Mouse (Mus musculus): ENCODE data around the gene Dtx4. TPM values are rescaled to one million over a fixed set of nuclear protein-coding genes. Genes with fewer than 3 reads are reported as not detected.
"Not testable (repeated sequence)": the region's sequence is repeated elsewhere in the genome, so short reads cannot be mapped to it uniquely, and the experiment has no call there.

The Dtx4 gene
- 1.8 and 2.3 TPM in 2 replicates for polyA plus RNA-seq (2016; fragmentation: Nextera tagmentation; extraction: Ambion mirVana)

DNA sequence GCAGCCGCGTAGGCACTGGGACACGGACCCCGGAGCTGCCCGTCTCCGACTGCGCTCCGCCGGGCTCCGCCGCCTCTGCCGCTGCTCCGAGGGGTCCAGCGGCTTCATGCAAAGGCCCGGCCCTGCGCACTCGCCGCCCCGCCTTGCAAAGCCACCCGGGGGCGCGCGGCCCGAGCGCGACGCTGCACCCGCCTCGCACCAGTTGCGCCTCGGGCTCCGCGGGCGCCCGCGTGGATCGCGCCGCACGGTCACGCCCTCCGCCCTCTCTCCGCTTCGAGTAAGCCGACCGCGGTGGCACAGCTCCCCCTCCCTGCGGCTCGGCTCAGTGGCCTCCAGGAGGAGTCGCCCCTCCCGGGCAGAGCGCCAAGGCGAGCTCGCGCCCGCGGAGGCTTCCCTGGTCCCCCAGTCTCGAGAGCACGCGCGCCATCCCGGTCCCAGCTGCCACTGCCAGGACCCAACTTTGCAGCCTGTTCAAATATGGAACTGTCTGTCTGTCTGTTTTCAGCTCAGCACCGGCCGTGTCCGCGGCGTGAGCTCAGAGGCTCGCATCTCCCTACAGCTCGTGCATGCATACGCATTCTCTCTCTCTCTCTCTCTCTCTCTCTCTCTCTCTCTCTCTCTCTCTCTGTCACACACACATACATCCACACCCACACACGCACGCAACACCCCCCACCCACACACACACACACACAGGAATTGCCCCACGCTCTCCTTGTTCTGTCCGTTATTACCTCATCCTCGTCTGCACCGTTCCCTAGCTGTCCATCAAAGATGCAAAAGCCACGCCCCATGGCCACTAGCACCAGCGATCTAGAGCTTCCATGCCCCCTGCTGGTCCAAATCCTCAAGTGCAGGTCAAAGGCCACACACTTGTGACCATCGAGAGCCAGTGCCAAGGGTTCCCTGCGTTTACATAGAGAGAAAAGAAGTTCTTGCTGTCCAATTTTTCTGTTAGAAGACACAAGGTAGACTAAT, at the start of gene Dtx4:
Gene Dtx4, minus strand, starts transcription at position 85 of the 978 bp plus-strand sequence.
- peak; percentile 90 for DNase-seq (ENCODE audit: low spot score)
- Histone ChIP-seq H3K27ac (peak within 1 kb of the TSS; percentile 82), H3K27me3 (ENCODE audit: low read depth, poor library complexity, severe bottlenecking) (peaks cover 22% of the 10 kb centered on the region), H3K4me1 (peaks cover 12% of the 10 kb centered on the region), H3K9me3 (replicated peaks) (no peaks in the 10 kb centered on the region), H3K36me3 (no peaks in the 10 kb centered on the region), H3K4me3 (peak within 1 kb of the TSS; percentile 70)
- under 1% methylated on average over 77 of the region's 80 CpGs for WGBS

DNA sequence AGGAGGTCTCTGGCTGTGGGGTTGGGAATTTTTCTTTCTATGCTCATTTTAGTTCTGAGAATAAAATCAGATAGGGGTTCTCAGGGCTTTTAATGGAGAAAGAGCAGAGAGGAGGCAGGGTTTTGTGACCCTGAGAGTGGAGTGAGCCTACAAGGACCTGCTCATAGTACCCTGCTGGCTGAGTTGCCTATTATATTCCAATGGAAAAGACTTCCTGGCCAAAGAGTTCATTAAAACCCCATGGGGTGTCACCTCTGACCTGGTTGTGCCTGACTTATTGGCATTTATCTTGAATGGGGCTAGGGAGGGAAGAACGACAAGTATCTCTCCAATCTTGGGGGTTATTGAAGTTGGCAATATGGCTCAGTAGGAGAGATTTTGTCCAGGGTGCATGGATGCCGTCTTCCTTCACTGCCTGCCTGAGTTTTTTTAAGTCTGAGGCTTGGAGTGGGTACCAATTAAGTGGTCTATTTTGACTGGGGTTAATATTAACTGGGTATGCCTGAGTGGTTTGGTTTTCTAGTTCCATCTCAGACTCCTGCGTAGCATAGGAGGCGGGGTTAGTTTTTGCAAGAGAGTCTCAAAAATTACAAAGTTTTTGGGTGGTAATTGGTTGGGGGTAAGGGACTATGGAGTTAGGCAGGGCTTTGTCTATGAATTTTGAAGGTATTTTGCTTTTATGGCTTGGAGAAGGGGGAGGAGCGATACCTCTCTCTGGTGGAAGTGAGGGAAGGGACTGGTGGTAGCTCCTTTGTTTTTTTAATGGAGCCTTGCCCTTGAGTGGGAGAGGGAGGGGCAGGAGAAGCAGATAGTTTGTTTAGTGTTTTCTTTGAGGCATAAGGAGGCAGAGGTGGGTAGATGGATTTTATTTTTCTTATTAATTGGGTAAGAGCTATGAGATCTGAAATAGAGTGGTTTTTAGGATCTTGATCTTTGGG, 49.0 kb upstream of the Dtx4 start:
- no peaks in the 10 kb centered on the region for H3K9me3 ChIP-seq (replicated peaks)
- no peak for DNase-seq (ENCODE audit: low spot score)
- 85% methylated on average over 5 of the region's 5 CpGs for WGBS
- no peaks in the 10 kb centered on the region for H3K36me3 ChIP-seq
- H3K27ac ChIP-seq = no peak overlapping the region
- no peaks in the 10 kb centered on the region for H3K4me1 ChIP-seq
- H3K27me3 ChIP-seq (ENCODE audit: low read depth, poor library complexity, severe bottlenecking) = no peaks in the 10 kb centered on the region
- no peak overlapping the region for H3K4me3 ChIP-seq

DNA sequence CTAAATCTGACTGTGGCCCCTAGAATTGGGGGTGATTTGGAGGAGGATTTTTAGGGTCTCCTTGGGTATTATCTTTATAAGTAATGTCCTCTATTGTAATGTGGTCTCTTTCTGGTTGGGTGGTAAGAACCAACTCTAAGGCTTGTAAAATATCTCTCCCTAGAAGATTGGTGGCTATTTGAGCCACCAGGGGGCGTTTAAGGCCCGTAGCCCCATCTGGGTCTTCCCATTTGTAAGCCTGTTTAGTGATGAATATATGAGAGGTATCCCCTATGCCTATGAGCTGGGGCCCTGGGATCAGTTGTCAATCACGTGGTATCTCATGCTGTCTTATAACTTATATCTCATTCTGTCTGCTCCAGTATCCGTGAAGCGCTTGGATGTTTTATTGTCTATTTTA, 47.9 kb upstream of the Dtx4 start:
- no peak overlapping the region for H3K27ac ChIP-seq
- H3K4me3 ChIP-seq = no peak overlapping the region
- WGBS = 82% methylated on average over 5 of the region's 5 CpGs
- no peaks in the 10 kb centered on the region for H3K4me1 ChIP-seq
- no peaks in the 10 kb centered on the region for H3K36me3 ChIP-seq
- no peak for DNase-seq (ENCODE audit: low spot score)
- H3K9me3 ChIP-seq (replicated peaks) = no peaks in the 10 kb centered on the region
- H3K27me3 ChIP-seq (ENCODE audit: low read depth, poor library complexity, severe bottlenecking) = no peaks in the 10 kb centered on the region

DNA sequence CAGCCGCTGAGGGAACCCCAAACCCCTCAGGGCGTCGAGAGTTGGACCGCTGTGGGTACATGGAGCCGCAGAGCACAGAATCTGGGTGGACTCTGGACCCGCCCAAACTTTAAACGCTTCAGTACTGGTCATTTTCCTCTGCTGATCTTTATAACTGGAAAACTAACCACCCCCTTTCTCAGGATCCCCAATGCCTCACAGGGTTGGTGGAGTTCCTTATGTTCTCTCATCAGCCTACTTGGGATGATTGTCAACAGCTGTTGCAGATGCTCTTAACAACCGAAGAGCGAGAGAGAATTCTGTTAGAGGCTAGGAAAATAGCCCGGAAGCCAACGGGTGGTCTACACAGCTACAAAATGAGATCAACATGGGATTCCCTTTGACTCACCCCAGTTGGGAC, 44.2 kb upstream of the Dtx4 start, which contains the start of gene Fam111a:
Gene Fam111a, plus strand, starts transcription at position 301 of the 400 bp plus-strand sequence.
- not testable (repeated sequence) for H3K27ac ChIP-seq; H3K4me3 ChIP-seq; H3K9me3 ChIP-seq (replicated peaks); H3K4me1 ChIP-seq; H3K27me3 ChIP-seq (ENCODE audit: low read depth, poor library complexity, severe bottlenecking); DNase-seq (ENCODE audit: low spot score); H3K36me3 ChIP-seq
- 93% methylated on average over 11 of the region's 11 CpGs for WGBS

DNA sequence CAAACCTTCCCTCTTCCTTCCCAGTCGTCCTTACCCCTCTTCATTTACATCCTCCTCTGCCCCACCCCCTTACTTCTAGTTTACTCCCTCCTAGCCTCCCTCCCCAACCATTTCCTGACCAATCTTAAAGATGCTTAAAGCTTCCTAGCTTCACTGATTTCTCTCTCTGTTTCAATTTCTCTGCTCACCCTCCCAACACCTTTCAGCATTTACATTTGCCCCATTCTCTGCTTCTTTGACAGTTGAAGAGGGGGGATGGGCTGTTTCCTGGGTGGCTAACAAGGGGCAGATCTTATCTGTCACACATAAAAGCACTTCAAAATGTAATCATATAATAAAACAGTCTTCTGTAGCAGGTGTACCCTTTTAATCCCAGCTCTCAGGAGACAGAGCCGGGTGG, 40.4 kb upstream of the Dtx4 start:
- H3K9me3 ChIP-seq (replicated peaks) = no peaks in the 10 kb centered on the region
- no peak overlapping the region for H3K4me3 ChIP-seq
- no peaks in the 10 kb centered on the region for H3K36me3 ChIP-seq
- H3K4me1 ChIP-seq = no peaks in the 10 kb centered on the region
- no peak overlapping the region for H3K27ac ChIP-seq
- no peaks in the 10 kb centered on the region for H3K27me3 ChIP-seq (ENCODE audit: low read depth, poor library complexity, severe bottlenecking)
- DNase-seq (ENCODE audit: low spot score) = no peak
- 26% methylated on average over 2 of the region's 2 CpGs for WGBS

DNA sequence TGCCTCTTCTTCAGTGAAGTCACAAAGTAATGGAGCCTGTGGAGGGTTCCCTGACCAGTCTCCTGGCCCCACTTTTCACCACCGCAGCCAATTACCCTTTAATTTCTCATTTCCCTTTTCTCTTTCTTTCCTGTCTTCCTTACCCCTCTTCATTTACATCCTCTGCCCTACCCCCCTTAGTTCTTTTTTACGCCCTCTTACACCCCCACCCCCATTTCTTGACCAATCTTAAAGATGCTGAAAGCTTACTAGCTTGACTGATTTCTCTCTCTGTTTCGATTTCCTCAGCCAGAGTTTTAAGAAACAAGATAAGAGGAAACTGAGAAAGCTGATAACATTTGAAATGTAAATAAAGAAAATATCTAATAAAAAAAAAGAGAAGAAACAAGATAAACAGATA, 39.5 kb upstream of the Dtx4 start:
- H3K9me3 ChIP-seq (replicated peaks) = no peaks in the 10 kb centered on the region
- H3K27me3 ChIP-seq (ENCODE audit: low read depth, poor library complexity, severe bottlenecking) = no peaks in the 10 kb centered on the region
- no peak overlapping the region for H3K4me3 ChIP-seq
- H3K36me3 ChIP-seq = no peaks in the 10 kb centered on the region
- WGBS = 67% methylated on average over 3 of the region's 3 CpGs
- H3K4me1 ChIP-seq = no peaks in the 10 kb centered on the region
- DNase-seq (ENCODE audit: low spot score) = no peak
- H3K27ac ChIP-seq = no peak overlapping the region

DNA sequence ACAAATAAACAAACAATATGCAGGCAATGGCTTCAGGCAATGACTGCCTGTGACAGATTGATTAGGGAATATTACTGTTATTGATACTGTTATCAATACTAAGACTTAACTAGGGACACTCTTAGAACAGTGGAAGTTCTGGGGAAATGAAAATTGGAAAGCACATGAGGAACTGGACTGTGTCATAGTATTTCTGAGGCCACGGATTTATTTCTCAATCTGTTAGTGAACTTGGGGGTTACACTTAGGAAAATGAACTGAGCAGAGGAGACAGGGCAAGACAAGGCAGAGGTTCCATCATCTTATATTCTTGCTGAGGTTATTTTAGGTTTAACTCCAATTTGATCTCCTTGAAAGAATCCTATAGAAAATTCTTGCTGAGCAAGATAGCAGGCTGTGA, 38.7 kb upstream of the Dtx4 start:
- no peak overlapping the region for H3K4me3 ChIP-seq
- no peaks in the 10 kb centered on the region for H3K36me3 ChIP-seq
- H3K4me1 ChIP-seq = no peaks in the 10 kb centered on the region
- 84% methylated on average over 1 of the region's 1 CpGs for WGBS
- H3K27ac ChIP-seq = no peak overlapping the region
- DNase-seq (ENCODE audit: low spot score) = no peak
- no peaks in the 10 kb centered on the region for H3K9me3 ChIP-seq (replicated peaks)
- no peaks in the 10 kb centered on the region for H3K27me3 ChIP-seq (ENCODE audit: low read depth, poor library complexity, severe bottlenecking)

DNA sequence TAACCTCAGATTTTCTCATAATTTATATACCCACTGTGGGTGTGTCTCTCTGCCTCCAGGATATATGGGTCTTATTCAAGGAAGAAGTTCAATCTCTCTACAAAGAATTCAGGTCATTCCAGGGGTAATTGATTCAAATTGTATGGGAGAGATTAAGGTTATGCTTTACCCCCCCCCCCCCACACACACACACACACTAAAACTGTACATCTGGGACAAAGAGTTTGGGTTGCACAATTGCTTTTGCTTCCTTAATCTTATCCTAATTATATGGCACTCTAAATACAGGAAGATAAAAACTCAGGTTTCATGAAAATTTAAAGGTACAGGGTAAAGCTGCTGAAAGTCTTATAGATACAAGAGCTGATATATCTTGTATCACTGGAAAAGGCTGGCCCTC, 35.9 kb upstream of the Dtx4 start:
- Histone ChIP-seq H3K4me1 (no peaks in the 10 kb centered on the region), H3K9me3 (replicated peaks) (no peaks in the 10 kb centered on the region), H3K36me3 (no peaks in the 10 kb centered on the region), H3K27me3 (ENCODE audit: low read depth, poor library complexity, severe bottlenecking) (no peaks in the 10 kb centered on the region), H3K4me3 (no peak overlapping the region), H3K27ac (no peak overlapping the region)
- DNase-seq (ENCODE audit: low spot score) = no peak

DNA sequence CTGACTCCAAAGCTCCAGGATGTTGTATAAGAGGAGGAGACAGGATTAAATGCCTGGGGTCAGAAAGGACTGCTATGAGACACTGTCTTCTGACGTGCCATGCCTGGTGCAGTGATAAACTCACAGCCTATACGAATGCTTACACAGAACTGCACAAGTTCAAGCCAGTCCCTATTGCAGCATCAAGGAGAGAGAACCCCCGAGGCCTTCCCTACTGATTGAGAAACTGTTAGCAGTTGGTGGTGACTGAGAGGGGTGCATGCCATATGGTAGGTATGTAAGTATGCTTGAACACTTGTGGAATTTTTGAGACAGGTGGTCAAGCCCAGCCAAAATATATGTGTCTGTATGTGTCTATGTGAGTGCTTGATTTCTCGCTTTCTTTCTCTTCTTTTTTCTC, 22.1 kb upstream of the Dtx4 start:
- WGBS = 41% methylated on average over 4 of the region's 4 CpGs
- no peaks in the 10 kb centered on the region for H3K36me3 ChIP-seq
- DNase-seq (ENCODE audit: low spot score) = no peak
- no peaks in the 10 kb centered on the region for H3K27me3 ChIP-seq (ENCODE audit: low read depth, poor library complexity, severe bottlenecking)
- H3K9me3 ChIP-seq (replicated peaks) = no peaks in the 10 kb centered on the region
- H3K4me1 ChIP-seq = no peaks in the 10 kb centered on the region
- H3K27ac ChIP-seq = no peak overlapping the region
- no peak overlapping the region for H3K4me3 ChIP-seq

DNA sequence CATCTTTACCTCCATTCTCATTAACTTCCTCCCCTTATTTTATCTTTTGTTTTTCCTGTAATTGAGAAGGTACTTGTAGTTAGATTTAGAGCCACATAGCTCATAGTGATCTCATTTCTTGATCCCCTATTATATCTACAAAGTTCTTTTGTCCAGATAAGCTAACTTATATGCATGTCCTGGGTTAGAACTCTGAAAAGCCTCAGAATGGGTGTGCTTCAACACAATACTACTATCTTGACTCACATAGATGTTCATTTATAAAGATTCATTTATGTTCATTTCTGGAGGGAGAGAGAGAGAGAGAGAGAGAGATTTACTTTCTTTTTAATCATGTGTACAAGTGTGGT, 17.3 kb upstream of the Dtx4 start:
- Histone ChIP-seq H3K36me3 (no peaks in the 10 kb centered on the region), H3K4me3 (peak overlapping the region; percentile 51), H3K4me1 (no peaks in the 10 kb centered on the region), H3K27ac (no peak overlapping the region), H3K9me3 (replicated peaks) (no peaks in the 10 kb centered on the region), H3K27me3 (ENCODE audit: low read depth, poor library complexity, severe bottlenecking) (0 out of 2 replicates have a peak, but pooled peaks cover 4% of the 10 kb centered on the region)
- DNase-seq (ENCODE audit: low spot score) = no peak

DNA sequence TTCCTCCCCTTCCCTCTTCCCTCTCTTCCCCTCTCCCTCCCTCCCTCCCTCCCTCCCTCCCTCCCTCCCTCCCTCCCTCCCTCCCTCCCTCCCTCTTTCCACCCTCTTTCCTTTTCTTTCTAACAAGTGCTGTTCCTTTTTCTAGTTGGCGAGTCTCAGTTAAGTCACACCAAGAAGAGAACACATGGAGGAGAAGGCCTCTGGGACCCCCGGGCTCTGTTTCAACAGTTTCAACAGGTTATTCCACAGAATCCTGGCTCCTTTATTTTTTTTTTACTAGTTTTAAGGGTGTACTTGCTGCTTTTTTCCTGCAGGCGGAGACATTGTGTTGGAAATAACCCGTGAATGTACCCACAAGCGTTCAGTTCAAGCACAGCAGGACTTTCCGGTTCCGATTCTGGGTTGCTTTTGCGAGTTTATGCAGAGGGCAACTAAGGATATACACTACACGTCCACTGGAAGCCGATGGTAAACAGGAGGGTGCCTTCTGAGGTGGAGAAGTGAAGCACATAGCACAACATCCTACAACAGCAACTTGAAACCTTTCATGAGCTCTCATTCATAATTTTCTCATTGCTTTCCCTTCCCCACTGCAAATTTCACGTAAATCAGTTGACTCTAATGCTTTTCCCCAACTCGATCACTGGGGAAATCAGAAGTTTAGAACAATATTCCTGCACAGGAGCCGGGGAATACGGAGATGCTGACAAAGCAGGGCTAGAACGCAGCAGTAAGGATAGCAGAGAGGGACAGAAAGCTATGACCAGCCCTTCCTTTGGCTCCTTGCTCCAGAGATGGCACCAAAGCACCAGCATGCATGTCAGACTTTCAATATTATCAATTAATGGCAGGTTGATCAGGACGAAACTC, 16.7 kb upstream of the Dtx4 start:
- Histone ChIP-seq H3K27ac (peak overlapping the region; percentile 76; the same call in 1 of the 2 replicates), H3K4me1 (no peaks in the 10 kb centered on the region), H3K27me3 (ENCODE audit: low read depth, poor library complexity, severe bottlenecking) (0 out of 2 replicates have a peak, but pooled peaks cover 4% of the 10 kb centered on the region), H3K4me3 (peak overlapping the region; percentile 51), H3K36me3 (no peaks in the 10 kb centered on the region), H3K9me3 (replicated peaks) (no peaks in the 10 kb centered on the region)
- WGBS = 3% methylated on average over 16 of the region's 16 CpGs
- peak; percentile 61 for DNase-seq (ENCODE audit: low spot score)

DNA sequence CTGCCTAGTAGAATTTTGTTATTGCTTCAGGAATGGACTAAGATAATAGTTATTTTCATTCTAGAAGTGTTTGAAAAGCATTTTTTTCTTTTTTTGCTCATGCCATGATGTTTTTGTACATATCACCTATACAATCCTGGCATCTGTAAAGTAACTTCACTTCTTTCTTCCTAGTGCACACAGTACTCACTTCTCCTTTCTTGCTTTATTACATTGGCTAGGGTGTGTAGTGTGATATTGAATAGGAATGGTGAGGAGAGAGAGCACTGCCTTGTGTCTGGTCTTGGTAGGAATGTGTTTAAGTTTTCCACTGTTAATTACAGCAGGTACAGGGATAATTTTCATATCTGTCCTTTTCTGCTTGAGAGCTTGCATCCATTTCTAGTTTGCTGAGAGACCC, 13.4 kb upstream of the Dtx4 start:
- no peak overlapping the region for H3K4me3 ChIP-seq
- H3K4me1 ChIP-seq = no peaks in the 10 kb centered on the region
- H3K27me3 ChIP-seq (ENCODE audit: low read depth, poor library complexity, severe bottlenecking) = 0 out of 2 replicates have a peak, but pooled peaks cover 4% of the 10 kb centered on the region
- no peaks in the 10 kb centered on the region for H3K36me3 ChIP-seq
- no peaks in the 10 kb centered on the region for H3K9me3 ChIP-seq (replicated peaks)
- H3K27ac ChIP-seq = no peak overlapping the region
- DNase-seq (ENCODE audit: low spot score) = no peak

Data from limb, embryonic 10.5 days (tissue).